Mouse (Mus musculus): ENCODE measurements around the gene Prkcz. TPM values are rescaled to one million over a fixed set of nuclear protein-coding genes. Genes with fewer than 3 reads are reported as not detected.

Gene Prkcz
- total RNA-seq, 2 experiments from 2014 or later: 161 to 170 TPM

Other genes with a start within 250 kb of the Prkcz start
- 100 to 1,000 TPM; 119 to 129 TPM for gene Ski, start 138.8 kb downstream of the Prkcz start, total RNA-seq (2021)
- gene Faap20, start 111.6 kb downstream of the Prkcz start, total RNA-seq (2021): 10 to 100 TPM; 29.2 to 36.6 TPM
- gene Gabrd, start 36.8 kb upstream of the Prkcz start, total RNA-seq (2021): 10 to 100 TPM; 19.7 to 22.2 TPM
- 10 to 100 TPM in 1 of 2 experiments, 1 to 10 TPM in 1; 9.2 to 11.4 TPM for gene Cfap74, start 47.8 kb upstream of the Prkcz start, total RNA-seq (2021)
- gene Tmem52, start 107.8 kb upstream of the Prkcz start, total RNA-seq (2021): 1 to 10 TPM; 3.0 to 5.6 TPM
- gene Gnb1, start 130.0 kb upstream of the Prkcz start, total RNA-seq (2021): 100 to 1,000 TPM; 763 to 780 TPM
- gene Nadk, start 201.0 kb upstream of the Prkcz start, total RNA-seq (2021): 10 to 100 TPM; 67.1 to 68.5 TPM
- 10 to 100 TPM; 41.5 to 42.5 TPM for gene Slc35e2, start 240.1 kb upstream of the Prkcz start, total RNA-seq (2021)

All from layer of hippocampus, postnatal 25 days (tissue).